Mouse (Mus musculus): Measurements from ENCODE around the gene Rsrc2.

DNA sequence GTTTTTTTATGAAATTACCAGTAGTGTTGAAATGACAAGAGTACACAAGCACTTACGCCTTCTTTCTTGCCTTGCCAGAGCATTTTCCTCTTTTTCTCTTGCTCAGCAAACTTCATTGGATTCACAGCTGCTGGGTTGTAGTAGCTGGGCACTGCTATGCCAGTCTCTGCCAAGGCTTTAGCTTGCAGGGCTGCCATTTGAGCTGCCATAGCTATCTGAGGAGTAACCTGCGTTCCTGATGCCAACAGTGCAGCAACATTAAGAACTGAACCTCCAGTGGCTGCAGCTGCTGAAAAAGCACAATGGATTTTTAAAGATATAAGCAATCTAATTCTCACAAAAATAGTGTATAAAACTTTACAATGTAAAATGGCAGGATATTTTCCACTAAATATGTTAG lies 18.2 kb downstream of the Rsrc2 start:
- TF ChIP-seq CTCF (IDR thresholded peaks at IDR 0.05; ENCODE audit: low read depth) (no peak), EP300 (IDR thresholded peaks at IDR 0.05; ENCODE audit: low read depth) (no peak)

Measured in heart, postnatal 0 days (tissue).